Mouse (Mus musculus) urinary bladder, adult 18-20 months (tissue): ENCODE data around the gene Kctd11.
A peak's percentile ranks its signal among the peaks of the same experiment; 100 is the strongest.
"Not testable (repeated sequence)": the region's sequence is repeated elsewhere in the genome, so short reads cannot be mapped to it uniquely, and the experiment has no call there.

Experiments
- DNase-seq, 2 experiments: peaks; one replicate each; pipeline ENCODE4 v3.0.0; 2022; ENCODE audit warnings: low spot score in 2 of 2, mixed read lengths in 2 of 2

Kctd11 gene

DNA sequence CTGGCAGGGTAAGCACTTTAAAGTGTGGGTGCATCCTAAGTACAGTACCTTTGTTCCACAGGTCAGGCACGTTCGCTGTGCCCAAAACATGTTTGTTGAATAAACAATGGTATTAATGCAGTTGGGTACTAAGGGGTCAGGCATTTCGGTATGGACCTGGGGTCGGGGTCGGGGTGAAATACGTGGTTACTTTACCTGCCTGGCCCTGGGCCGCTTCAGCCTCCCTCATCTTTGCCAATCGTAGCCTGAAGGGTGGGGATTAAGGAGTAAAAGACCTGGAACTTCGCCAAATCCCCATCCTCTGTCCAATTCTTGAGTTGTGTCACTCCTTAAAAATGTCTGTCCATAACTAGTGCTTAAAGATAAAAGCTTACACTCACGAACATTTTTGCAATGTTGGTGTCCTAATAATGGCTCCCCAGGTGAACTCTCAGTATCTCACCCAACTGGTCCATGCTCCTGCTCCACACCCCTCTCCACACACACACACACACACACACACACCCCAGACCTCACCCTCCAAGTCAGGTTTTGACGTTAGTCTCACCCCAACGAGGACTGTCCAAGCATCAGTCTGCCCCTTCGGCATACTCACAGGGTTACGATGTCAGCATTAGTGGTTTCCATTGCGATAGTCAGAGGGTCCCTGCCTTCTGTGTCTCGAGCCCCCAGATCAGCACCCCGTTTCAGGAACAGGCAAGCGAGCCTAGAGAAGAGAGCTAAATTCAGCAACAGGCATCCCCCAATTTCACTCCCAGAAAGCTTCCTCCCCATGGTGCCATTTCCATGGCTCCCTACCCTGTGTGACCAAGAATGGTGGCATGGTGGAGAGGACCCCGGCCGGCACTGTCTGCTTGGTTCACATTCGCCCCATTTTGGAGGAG lies 823 bp upstream of the Kctd11 start:
- no peak for DNase-seq

GRCm38 (mm10) chr11:69880506-69880852 lies 727 bp downstream of the Kctd11 start:
- DNase-seq, result peak in 1 of 2 experiments; percentile 46

DNA sequence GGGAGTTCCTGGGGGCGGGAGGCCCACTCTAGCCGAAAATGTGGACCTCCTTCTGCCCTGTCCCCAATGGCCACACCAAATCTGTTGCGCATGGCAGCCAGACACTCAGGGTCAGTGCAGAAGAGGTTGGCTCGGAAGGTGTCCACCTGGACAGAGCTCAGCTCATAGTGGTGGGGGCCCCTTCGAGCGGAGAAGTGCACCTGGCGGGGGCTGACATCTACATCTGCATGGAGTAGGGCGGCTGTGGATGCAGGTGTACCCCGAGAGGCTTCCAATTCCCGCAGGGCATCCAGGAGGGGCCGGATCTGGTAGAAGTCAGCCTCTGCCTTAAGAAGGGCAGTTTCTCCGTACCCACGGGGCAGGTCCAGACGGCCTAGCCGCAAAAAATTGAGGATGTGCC lies 1.5 kb downstream of the Kctd11 start:
- DNase-seq, result no peak

DNA sequence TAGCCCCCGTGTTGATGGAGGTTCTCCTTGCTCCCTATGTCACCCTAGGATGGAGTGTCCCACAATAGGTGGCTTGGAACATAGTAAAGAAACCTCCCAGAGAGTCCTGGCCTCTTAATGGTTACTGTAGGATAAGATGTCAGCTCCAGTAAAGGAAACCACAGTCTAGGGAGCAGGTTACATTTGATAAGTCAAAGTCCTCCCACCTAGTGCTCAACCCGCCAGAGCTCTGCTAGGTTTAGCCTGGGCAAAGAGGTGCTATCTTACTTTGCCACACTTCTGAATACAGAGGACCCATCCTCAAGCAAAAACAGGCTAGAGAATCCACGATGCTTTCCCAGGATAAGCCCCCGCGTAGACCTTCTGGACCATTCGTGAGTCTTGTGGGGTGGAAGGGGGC lies 2.3 kb downstream of the Kctd11 start:
- no peak for DNase-seq

DNA sequence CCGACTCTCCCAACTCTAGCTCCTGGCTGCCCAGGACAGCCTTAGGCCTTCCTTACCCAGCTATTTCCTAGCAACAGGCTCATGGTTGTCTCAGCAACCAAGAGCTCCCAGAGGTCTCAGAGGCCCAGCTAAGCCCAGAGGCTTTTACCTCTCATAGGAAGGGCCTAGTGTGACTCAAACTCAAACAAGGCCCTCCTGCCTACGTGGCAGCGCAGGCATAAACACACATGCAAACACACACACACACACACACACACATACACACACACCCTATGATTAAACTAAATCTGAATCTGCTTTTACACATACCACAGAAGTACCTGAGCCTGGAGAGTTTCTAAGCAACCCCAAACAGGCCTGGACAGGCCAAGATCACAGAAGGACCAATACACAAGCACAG lies 2.8 kb downstream of the Kctd11 start:
- DNase-seq, result peak in 1 of 2 experiments; percentile 38

DNA sequence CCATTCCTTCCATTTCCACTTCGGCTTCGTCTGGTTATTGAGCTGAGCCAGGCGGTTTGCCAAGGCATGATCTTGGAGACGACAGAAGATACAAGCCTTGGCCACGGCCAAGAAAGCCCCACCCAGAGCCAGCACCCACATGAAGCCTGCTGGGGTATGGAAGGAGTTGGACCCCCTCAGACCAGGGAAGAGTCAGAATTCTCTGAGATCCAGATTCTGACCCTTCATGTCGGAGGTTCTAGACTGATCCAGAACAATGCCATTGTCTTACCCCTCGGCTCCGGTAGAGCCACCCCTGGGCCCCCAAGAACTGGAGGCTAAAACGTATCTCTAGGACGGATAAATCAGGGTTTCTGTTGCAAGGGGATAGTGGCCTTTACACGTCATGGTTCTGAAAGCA lies 3.3 kb downstream of the Kctd11 start, which contains the start of gene Tmem95:
Tmem95 (minus strand) TSS at position 141 of the 400 bp plus-strand sequence.
- DNase-seq, result no peak

- DNase-seq, result peak; percentile 78 to 79
Observed at GRCm38 (mm10) chr11:69876867-69877266, 4.3 kb downstream of the Kctd11 start.

GRCm38 (mm10) chr11:69876186-69876585 lies 5.0 kb downstream of the Kctd11 start:
- DNase-seq, result no peak

GRCm38 (mm10) chr11:69872451-69872850 lies 8.8 kb downstream of the Kctd11 start:
- DNase-seq, result no peak

GRCm38 (mm10) chr11:69871822-69872221 lies 9.4 kb downstream of the Kctd11 start:
- no peak for DNase-seq

GRCm38 (mm10) chr11:69870289-69871069 lies 10.7 kb downstream of the Kctd11 start:
- no peak for DNase-seq

DNA sequence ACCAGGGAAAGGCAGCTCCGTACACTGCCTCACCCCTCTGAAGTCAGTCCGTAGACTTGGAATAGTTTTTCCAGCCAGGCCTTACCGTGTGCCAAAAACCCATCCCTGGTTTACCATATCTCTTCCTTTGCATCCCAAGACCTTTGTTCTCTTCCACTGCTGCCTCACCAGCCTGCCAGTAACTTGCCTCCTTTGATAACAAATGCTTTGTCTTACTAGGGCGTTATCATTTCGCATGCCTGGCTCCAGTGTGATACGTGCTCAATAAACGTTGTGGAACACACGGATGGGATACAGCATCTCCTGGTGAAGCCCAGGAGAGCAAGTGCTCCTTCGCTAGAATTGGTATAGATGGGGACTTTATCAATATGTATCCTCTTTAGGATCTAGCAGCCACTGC lies 13.9 kb downstream of the Kctd11 start:
- no peak for DNase-seq

DNA sequence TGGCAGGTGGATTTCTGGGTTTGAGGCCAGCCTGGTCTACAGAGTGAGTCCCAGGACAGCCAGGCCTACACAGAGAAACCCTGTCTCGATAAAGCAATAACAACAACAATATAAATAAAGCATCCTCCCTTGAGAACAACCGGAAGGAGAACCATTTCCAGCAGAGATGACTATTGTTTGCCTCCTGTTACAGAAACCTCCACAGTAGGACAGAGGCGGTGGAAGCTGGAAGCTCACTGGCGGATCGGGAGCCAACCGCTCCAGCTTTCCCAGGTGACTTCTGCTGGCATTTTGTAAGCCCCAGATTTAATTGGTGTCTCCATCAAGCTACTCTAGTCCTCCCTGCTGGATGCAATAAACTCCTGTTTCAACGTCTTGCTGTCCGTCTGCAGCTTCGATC lies 15.6 kb downstream of the Kctd11 start:
- no peak for DNase-seq

DNA sequence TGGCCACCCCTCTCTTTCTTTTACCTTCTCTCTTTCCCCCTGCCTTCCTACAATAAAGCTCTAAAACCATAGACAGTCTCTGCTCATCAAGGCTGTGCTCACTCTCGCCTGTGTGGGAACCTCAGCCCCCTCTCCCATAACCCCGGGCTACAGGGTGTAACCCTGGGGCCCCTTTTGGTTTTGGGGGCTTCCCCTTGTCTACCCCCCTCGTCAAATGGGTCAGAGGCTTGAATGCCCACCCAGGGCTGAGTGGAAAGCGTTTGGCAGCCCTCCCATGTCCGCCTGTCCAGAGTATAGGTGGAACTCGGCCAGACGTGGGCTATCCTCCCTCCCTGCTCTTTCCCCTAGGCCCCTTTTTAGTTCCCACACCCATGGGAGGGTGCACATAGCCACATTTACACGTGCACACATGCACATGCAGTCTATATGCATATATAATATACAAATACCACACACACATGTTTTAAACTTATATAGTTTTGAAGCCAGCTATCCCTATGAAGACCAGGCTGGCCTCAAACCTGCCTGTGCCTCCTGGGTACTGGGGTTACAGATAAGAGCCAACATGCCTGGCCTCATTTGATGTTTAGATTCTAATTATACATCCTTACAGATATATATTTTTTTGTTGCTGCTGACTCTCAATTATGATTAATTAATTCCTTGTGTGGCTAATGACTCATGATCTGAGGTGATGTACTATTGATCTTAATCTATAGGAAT lies 16.9 kb downstream of the Kctd11 start:
- DNase-seq, result no peak

- not testable (repeated sequence) for DNase-seq
Observed at GRCm38 (mm10) chr11:69863729-69864128, 17.5 kb downstream of the Kctd11 start.

DNA sequence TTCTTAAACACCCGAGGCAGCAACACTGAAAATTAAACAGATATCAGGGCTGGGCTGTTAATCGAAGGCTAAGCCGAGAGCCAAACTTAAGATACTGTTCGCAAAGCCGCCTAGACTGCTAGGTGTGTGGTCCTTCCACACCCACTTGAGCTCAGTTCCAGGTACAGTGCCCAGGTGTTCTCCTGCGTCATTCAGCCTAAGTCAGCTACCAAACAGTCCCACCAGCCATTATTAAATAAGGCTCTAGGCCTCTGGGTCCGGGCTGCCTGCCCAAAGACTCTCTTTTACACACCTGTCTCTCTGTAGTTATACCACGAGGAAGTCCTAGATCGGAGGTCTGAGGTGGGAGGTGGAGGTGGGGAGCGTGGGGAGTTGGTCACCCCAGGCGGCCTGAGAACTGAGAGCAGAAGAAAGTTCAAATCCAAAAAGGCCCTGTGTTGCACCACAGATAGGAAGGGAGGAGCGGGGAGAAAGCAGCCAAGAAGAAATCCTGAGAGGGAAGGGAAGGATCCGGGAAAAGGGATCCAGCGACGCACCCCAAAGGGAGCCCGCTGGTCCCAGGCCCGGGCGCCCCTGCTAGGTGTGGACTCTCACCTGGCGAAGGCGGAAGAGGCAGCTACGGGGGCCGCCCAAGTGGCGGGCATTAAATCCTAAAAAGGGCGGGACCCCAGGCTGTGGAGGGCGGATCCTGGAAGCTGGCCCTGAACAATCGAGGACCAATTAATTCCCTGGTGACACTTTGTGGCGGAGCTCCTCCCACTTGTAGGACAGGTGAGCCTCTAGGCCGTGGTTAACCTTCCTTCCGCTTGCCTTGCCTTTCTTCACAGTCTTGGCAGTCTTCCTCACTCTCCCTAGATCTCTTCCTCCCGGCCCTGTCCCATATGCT lies 22.9 kb downstream of the Kctd11 start, which contains the start of gene Tnk1:
Tnk1 (minus strand) TSS at position 618 of the 886 bp plus-strand sequence.
- DNase-seq, result peak in 1 of 2 experiments; percentile 70

DNA sequence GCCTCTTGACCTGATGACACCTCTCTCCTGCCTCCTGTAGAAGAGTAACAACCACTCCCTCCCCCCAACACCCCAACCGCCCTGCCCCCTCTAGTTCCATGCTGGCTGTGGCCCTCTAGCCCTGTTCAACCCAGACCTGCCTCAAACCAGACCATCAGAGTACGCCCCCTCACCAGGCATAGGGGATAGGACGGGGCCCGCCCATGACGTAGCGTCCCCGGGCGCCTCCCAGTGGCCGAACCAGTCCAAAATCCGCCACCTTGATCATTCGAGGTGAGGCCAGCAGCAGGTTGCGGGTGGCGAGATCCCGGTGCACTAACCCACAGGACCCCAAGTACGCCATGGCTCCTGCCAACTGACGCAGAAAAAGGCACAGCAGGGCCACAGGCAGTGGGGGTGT lies 25.9 kb downstream of the Kctd11 start:
- no peak for DNase-seq

GRCm38 (mm10) chr11:69854680-69855079 lies 26.5 kb downstream of the Kctd11 start:
- no peak for DNase-seq

- DNase-seq, result no peak
Observed at GRCm38 (mm10) chr11:69853994-69854393, 27.2 kb downstream of the Kctd11 start.

DNA sequence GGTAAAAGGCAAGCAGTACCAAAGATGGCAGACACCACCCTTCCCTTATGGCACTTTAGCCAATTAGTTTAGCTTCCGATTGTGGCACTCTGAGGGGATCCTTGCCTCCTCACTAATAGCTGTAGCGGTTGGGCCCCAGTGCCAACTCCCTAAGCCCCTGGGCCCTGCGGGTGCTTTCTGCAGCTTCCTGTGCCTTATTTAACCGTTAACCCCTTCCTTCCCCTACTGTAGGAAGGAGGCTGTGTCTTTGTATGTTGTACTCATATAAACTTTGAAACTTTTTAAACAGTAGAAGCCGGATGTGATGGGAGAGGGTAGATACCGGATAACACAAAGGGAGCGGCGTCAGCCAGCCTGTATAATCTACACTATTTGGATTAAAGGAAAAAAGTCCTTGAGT lies 30.5 kb downstream of the Kctd11 start:
- no peak for DNase-seq

DNA sequence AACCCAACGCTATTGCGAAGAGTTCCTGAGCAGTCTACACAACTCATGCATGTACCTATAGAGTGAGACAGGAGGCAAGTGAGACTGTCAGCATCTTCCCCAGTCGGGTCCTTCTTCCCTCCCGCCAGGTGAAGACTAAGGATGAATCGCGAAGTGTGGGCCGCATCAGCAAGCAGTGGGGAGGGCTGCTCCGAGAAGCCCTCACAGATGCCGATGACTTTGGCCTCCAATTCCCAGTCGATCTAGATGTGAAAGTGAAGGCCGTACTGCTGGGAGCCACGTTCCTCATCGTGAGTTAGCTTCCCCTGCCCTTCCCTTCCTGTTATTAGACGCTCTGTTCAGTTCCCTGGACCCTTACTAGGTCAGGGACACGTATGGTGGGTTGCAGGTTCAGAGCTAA lies 31.3 kb downstream of the Kctd11 start:
- no peak for DNase-seq
